Mouse (Mus musculus): Measurements from ENCODE around the gene Adamtsl1. TPM values are rescaled to one million over a fixed set of nuclear protein-coding genes. Genes with fewer than 3 reads are reported as not detected.

Adamtsl1 gene
- polyA plus RNA-seq, 2 experiments, result 0.11 to 0.23 TPM

DNA sequence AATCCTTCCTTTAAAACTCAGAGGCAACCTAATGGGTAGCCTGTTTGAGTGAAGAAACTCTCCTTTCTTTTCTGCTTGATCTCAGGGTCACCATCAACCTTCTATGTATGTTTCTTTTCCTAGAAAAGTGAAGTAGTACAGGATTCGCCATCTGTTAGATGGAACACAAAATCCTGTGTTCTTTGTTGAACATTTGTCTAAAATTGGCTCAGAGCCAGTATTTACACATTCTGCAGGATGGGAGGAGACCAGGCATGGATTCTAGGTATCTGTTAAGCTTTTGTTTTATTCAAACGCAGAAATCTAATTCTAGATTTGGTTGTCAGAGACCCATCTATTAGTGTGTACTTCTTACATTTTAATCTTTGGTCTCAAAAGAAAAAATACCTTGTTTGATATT lies 811.4 kb downstream of the Adamtsl1 start:
- Histone ChIP-seq H3K27ac (no peak overlapping the region), H3K4me1 (replicated peaks; ENCODE audit: control insufficient read depth in 2 of 2, insufficient read depth in 2 of 2, low read length in 1 of 2) (no peaks in the 10 kb centered on the region), H3K36me3 (replicated peaks; ENCODE audit: control insufficient read depth, insufficient read depth, low read depth) (no peaks in the 10 kb centered on the region), H3K4me3 (ENCODE audit: insufficient read depth in 1 of 2, low read depth in 2 of 2, low read length in 2 of 2) (no peak overlapping the region), H3K4me2 (ENCODE audit: low read depth) (no peak overlapping the region), H3K9ac (replicated peaks) (no peak overlapping the region), H3K9me3 (ENCODE audit: control insufficient read depth, low read length) (no peaks in the 10 kb centered on the region), H3K27me3 (ENCODE audit: control insufficient read depth, insufficient read depth, low read length) (no peaks in the 10 kb centered on the region)
- 37% methylated on average over 2 of the region's 2 CpGs for WGBS (ENCODE audit: insufficient replicate concordance)
- no peak for TF ChIP-seq EP300 (IDR thresholded peaks at IDR 0.05; ENCODE audit: low read depth)
- no peak for TF ChIP-seq CTCF (IDR thresholded peaks at IDR 0.05; ENCODE audit: low read depth)
- ATAC-seq (ENCODE audit: insufficient read depth) (no peak), DNase-seq (ENCODE audit: low read depth in 3 of 3, low spot score in 3 of 3) (no peak)

- Histone ChIP-seq H3K4me1 (replicated peaks; ENCODE audit: control insufficient read depth in 2 of 2, insufficient read depth in 2 of 2, low read length in 1 of 2) (no peaks in the 10 kb centered on the region), H3K27me3 (ENCODE audit: control insufficient read depth, insufficient read depth, low read length) (no peaks in the 10 kb centered on the region), H3K4me3 (ENCODE audit: insufficient read depth in 1 of 2, low read depth in 2 of 2, low read length in 2 of 2) (no peak overlapping the region), H3K36me3 (replicated peaks; ENCODE audit: control insufficient read depth, insufficient read depth, low read depth) (no peaks in the 10 kb centered on the region), H3K9me3 (ENCODE audit: control insufficient read depth, low read length) (no peaks in the 10 kb centered on the region), H3K27ac (no peak overlapping the region), H3K4me2 (ENCODE audit: low read depth) (no peak overlapping the region), H3K9ac (replicated peaks) (no peak overlapping the region)
- no peak for DNase-seq (ENCODE audit: low read depth in 3 of 3, low spot score in 3 of 3)
- WGBS (ENCODE audit: insufficient replicate concordance), result 51% methylated on average over 5 of the region's 5 CpGs
- ATAC-seq (ENCODE audit: insufficient read depth), result no peak
- no peak for TF ChIP-seq CTCF (IDR thresholded peaks at IDR 0.05; ENCODE audit: low read depth)
- no peak for TF ChIP-seq EP300 (IDR thresholded peaks at IDR 0.05; ENCODE audit: low read depth)
These were observed 812.0 kb downstream of the Adamtsl1 start for GRCm38 (mm10) chr4:86326003-86326402.

- Histone ChIP-seq H3K9ac (replicated peaks) (no peak overlapping the region), H3K4me3 (ENCODE audit: insufficient read depth in 1 of 2, low read depth in 2 of 2, low read length in 2 of 2) (no peak overlapping the region), H3K4me2 (ENCODE audit: low read depth) (no peak overlapping the region), H3K27me3 (ENCODE audit: control insufficient read depth, insufficient read depth, low read length) (no peaks in the 10 kb centered on the region), H3K36me3 (replicated peaks; ENCODE audit: control insufficient read depth, insufficient read depth, low read depth) (no peaks in the 10 kb centered on the region), H3K9me3 (ENCODE audit: control insufficient read depth, low read length) (no peaks in the 10 kb centered on the region), H3K27ac (no peak overlapping the region), H3K4me1 (replicated peaks; ENCODE audit: control insufficient read depth in 2 of 2, insufficient read depth in 2 of 2, low read length in 1 of 2) (no peaks in the 10 kb centered on the region)
- DNase-seq (ENCODE audit: low read depth in 3 of 3, low spot score in 3 of 3) (no peak), ATAC-seq (ENCODE audit: insufficient read depth) (no peak)
- no peak for TF ChIP-seq EP300 (IDR thresholded peaks at IDR 0.05; ENCODE audit: low read depth)
- TF ChIP-seq CTCF (IDR thresholded peaks at IDR 0.05; ENCODE audit: low read depth), result no peak
- 71% methylated on average over 8 of the region's 8 CpGs for WGBS (ENCODE audit: insufficient replicate concordance)
These were observed 812.7 kb downstream of the Adamtsl1 start for GRCm38 (mm10) chr4:86326638-86327037.

GRCm38 (mm10) chr4:86329481-86329880 lies 815.5 kb downstream of the Adamtsl1 start:
- no peak overlapping the region for H3K4me2 ChIP-seq (ENCODE audit: low read depth)
- no peaks in the 10 kb centered on the region for H3K36me3 ChIP-seq (replicated peaks; ENCODE audit: control insufficient read depth, insufficient read depth, low read depth)
- no peak overlapping the region for H3K27ac ChIP-seq
- H3K9me3 ChIP-seq (ENCODE audit: control insufficient read depth, low read length), result no peaks in the 10 kb centered on the region
- TF ChIP-seq EP300 (IDR thresholded peaks at IDR 0.05; ENCODE audit: low read depth) (no peak), CTCF (IDR thresholded peaks at IDR 0.05; ENCODE audit: low read depth) (no peak)
- H3K9ac ChIP-seq (replicated peaks), result no peak overlapping the region
- ATAC-seq (ENCODE audit: insufficient read depth) (no peak), DNase-seq (ENCODE audit: low read depth in 3 of 3, low spot score in 3 of 3) (no peak)
- 55% methylated on average over 1 of the region's 1 CpGs for WGBS (ENCODE audit: insufficient replicate concordance)
- no peak overlapping the region for H3K4me3 ChIP-seq (ENCODE audit: insufficient read depth in 1 of 2, low read depth in 2 of 2, low read length in 2 of 2)
- no peaks in the 10 kb centered on the region for H3K27me3 ChIP-seq (ENCODE audit: control insufficient read depth, insufficient read depth, low read length)
- no peaks in the 10 kb centered on the region for H3K4me1 ChIP-seq (replicated peaks; ENCODE audit: control insufficient read depth in 2 of 2, insufficient read depth in 2 of 2, low read length in 1 of 2)

GRCm38 (mm10) chr4:86335861-86336415 lies 822.0 kb downstream of the Adamtsl1 start:
- no peak for ATAC-seq (ENCODE audit: insufficient read depth)
- TF ChIP-seq CTCF (IDR thresholded peaks at IDR 0.05; ENCODE audit: low read depth) (no peak), EP300 (IDR thresholded peaks at IDR 0.05; ENCODE audit: low read depth) (no peak)
- WGBS (ENCODE audit: insufficient replicate concordance), result 40% methylated on average over 10 of the region's 10 CpGs
- Histone ChIP-seq H3K4me2 (ENCODE audit: low read depth) (no peak overlapping the region), H3K4me3 (ENCODE audit: insufficient read depth in 1 of 2, low read depth in 2 of 2, low read length in 2 of 2) (no peak overlapping the region), H3K4me1 (replicated peaks; ENCODE audit: control insufficient read depth in 2 of 2, insufficient read depth in 2 of 2, low read length in 1 of 2) (no peaks in the 10 kb centered on the region), H3K27me3 (ENCODE audit: control insufficient read depth, insufficient read depth, low read length) (no peaks in the 10 kb centered on the region), H3K9ac (replicated peaks) (no peak overlapping the region), H3K27ac (no peak overlapping the region), H3K9me3 (ENCODE audit: control insufficient read depth, low read length) (no peaks in the 10 kb centered on the region), H3K36me3 (replicated peaks; ENCODE audit: control insufficient read depth, insufficient read depth, low read depth) (no peaks in the 10 kb centered on the region)
- DNase-seq (ENCODE audit: low read depth in 3 of 3, low spot score in 3 of 3), result no peak
